Mouse (Mus musculus) CH12.LX (cell line): ENCODE results near the gene C1ql1. TPM values are rescaled to one million over a fixed set of nuclear protein-coding genes. Genes with fewer than 3 reads are reported as not detected.

Experiments used
- DNase-seq: peaks from one replicate; pipeline ENCODE4 v3.0.0-alpha.2; 2013; ENCODE audit errors: extremely low read depth
- H3K27ac ChIP-seq: 2 replicates; pipeline ENCODE4 v1.5.1; 2012; ENCODE audit warnings: low read depth, mild to moderate bottlenecking, control low read depth, moderate library complexity; ENCODE audit not compliant: insufficient read depth
- H3K27me3 ChIP-seq: replicated peaks from 2 replicates; pipeline ENCODE3; 2012; ENCODE audit warnings: inconsistent platforms
- H3K36me3 ChIP-seq, 2 experiments: replicated peaks in 1 of 2; 2 replicates each; pipeline versions ENCODE3 to v1.6.1; 2012; ENCODE audit warnings: inconsistent platforms in 1 of 2, low read length in 1 of 2, mild to moderate bottlenecking in 1 of 2, mixed read lengths in 1 of 2, moderate library complexity in 1 of 2; ENCODE audit not compliant: control insufficient read depth in 1 of 2, insufficient read depth in 1 of 2
- H3K4me1 ChIP-seq, 2 experiments: 2 replicates each; pipeline ENCODE4 v1.6.1; 2012; ENCODE audit warnings: inconsistent platforms in 1 of 2, moderate library complexity in 1 of 2; ENCODE audit not compliant: insufficient read depth in 2 of 2, control insufficient read depth in 1 of 2
- H3K4me2 ChIP-seq: 2 replicates; pipeline ENCODE4 v1.6.1; 2012; ENCODE audit warnings: low read depth, mild to moderate bottlenecking, control low read depth; ENCODE audit not compliant: poor library complexity, insufficient read depth, severe bottlenecking
- H3K4me3 ChIP-seq, 3 experiments: fragments of 150-350 bp in 1 of 3; sonication (generic) in 1 of 3; replicated peaks in 1 of 3; 2 replicates each; pipeline versions ENCODE3 to v1.5.1; 2011 to 2012; ENCODE audit warnings: low read depth in 2 of 3, low read length in 2 of 3, mild to moderate bottlenecking in 2 of 3, moderate library complexity in 2 of 3, control low read depth in 1 of 3, improper control_type of control experiment in 1 of 3, inconsistent platforms in 1 of 3, mixed read lengths in 1 of 3; ENCODE audit not compliant: poor library complexity in 1 of 3
- H3K79me2 ChIP-seq: replicated peaks from 2 replicates; pipeline ENCODE4 v1.6.1; 2012; ENCODE audit warnings: mild to moderate bottlenecking, moderate library complexity; ENCODE audit not compliant: control insufficient read depth, poor library complexity, insufficient read depth, severe bottlenecking; ENCODE audit errors: extremely low read depth
- H3K9ac ChIP-seq: 2 replicates; pipeline ENCODE4 v1.6.1; 2012; ENCODE audit warnings: low read depth, mild to moderate bottlenecking, control low read depth, moderate library complexity; ENCODE audit not compliant: insufficient read depth
- H3K9me3 ChIP-seq: replicated peaks from 2 replicates; pipeline ENCODE3; 2012; ENCODE audit warnings: low read length, inconsistent platforms, mixed read lengths
- CHD2 ChIP-seq: IDR thresholded peaks from 2 replicates; pipeline ENCODE4 v1.6.1; 2011; ENCODE audit warnings: low read length, improper control_type of control experiment
- E2F4 ChIP-seq: IDR thresholded peaks from 2 replicates; pipeline ENCODE4 v1.6.1; 2011; ENCODE audit warnings: low read depth, low read length, improper control_type of control experiment; ENCODE audit not compliant: insufficient replicate concordance
- EP300 ChIP-seq: IDR thresholded peaks from 2 replicates; pipeline ENCODE4 v1.6.1; 2011; ENCODE audit warnings: low read length, improper control_type of control experiment
- JUN ChIP-seq: IDR thresholded peaks from 2 replicates; pipeline ENCODE4 v1.6.1; 2011; ENCODE audit warnings: low read depth, mild to moderate bottlenecking, low read length, improper control_type of control experiment, moderate library complexity; ENCODE audit not compliant: insufficient read depth
- JUND ChIP-seq: conservative IDR thresholded peaks from 2 replicates; pipeline ENCODE4 v1.6.1; 2011; ENCODE audit warnings: low read depth, low read length, improper control_type of control experiment
- KAT2A ChIP-seq: IDR thresholded peaks from 2 replicates; pipeline ENCODE4 v1.6.1; 2012; ENCODE audit warnings: low read length, improper control_type of control experiment, inconsistent platforms; ENCODE audit not compliant: insufficient replicate concordance
- MAFK ChIP-seq: IDR thresholded peaks from 2 replicates; pipeline ENCODE4 v1.6.1; 2011; ENCODE audit warnings: low read length, improper control_type of control experiment; ENCODE audit not compliant: insufficient replicate concordance
- MEF2A ChIP-seq: IDR thresholded peaks from 2 replicates; pipeline ENCODE4 v1.6.1; 2014; ENCODE audit warnings: low read depth, mild to moderate bottlenecking, inconsistent platforms, low read length, improper control_type of control experiment, borderline replicate concordance
- MYC ChIP-seq: IDR thresholded peaks from 2 replicates; pipeline ENCODE4 v1.6.1; 2011; ENCODE audit warnings: low read depth, mild to moderate bottlenecking, improper control_type of control experiment, low read length
- NELFE ChIP-seq: IDR thresholded peaks from 2 replicates; pipeline ENCODE4 v1.6.1; 2011; ENCODE audit warnings: low read depth, low read length, improper control_type of control experiment
- NRF1 ChIP-seq: IDR thresholded peaks from 2 replicates; pipeline ENCODE4 v1.6.1; 2014; ENCODE audit warnings: low read depth, mild to moderate bottlenecking, inconsistent platforms, low read length, improper control_type of control experiment, moderate library complexity
- POLR2A ChIP-seq: IDR thresholded peaks from 2 replicates; pipeline ENCODE4 v1.6.1; 2011; ENCODE audit warnings: low read depth, mild to moderate bottlenecking, improper control_type of control experiment, low read length
- RAD21 ChIP-seq: IDR thresholded peaks from 2 replicates; pipeline ENCODE4 v1.6.1; 2011; ENCODE audit warnings: low read depth, mild to moderate bottlenecking, low read length, improper control_type of control experiment, moderate library complexity
- RCOR1 ChIP-seq: conservative IDR thresholded peaks from 2 replicates; pipeline ENCODE4 v1.6.1; 2012; ENCODE audit warnings: low read depth, mild to moderate bottlenecking, inconsistent platforms, low read length, improper control_type of control experiment
- SIN3A ChIP-seq: IDR thresholded peaks from 2 replicates; pipeline ENCODE4 v1.6.1; 2012; ENCODE audit warnings: low read length, improper control_type of control experiment, inconsistent platforms
- TBP ChIP-seq: conservative IDR thresholded peaks from 2 replicates; pipeline ENCODE4 v1.6.1; 2011; ENCODE audit warnings: low read depth, low read length, improper control_type of control experiment
- TCF12 ChIP-seq: IDR thresholded peaks from 2 replicates; pipeline ENCODE4 v1.6.1; 2014; ENCODE audit warnings: low read depth, mild to moderate bottlenecking, inconsistent platforms, low read length, improper control_type of control experiment
- UBTF ChIP-seq: IDR thresholded peaks from 2 replicates; pipeline ENCODE4 v1.6.1; 2012; ENCODE audit warnings: low read depth, mild to moderate bottlenecking, inconsistent platforms, low read length, improper control_type of control experiment, moderate library complexity
- ZKSCAN1 ChIP-seq: IDR thresholded peaks from 2 replicates; pipeline ENCODE4 v1.6.1; 2012; ENCODE audit warnings: low read depth, inconsistent platforms, low read length, improper control_type of control experiment, borderline replicate concordance
- dilution Hi-C: fragments of 300-500 bp; cut with MboI; formaldehyde crosslinking; loops from 2 replicates; pipeline ENCODE4 v1.14.3; 2020; ENCODE audit warnings: low sequenced_read_pairs; ENCODE audit not compliant: extremely low pct_unique_long_range_greater_than_20kb, extremely low pct_ligation_motif_present
- in situ Hi-C: fragments of 300-500 bp; cut with MboI; formaldehyde crosslinking; loops from 3 replicates; pipeline ENCODE4 v1.14.3; 2019; ENCODE audit warnings: low sequenced_read_pairs, low pct_ligation_motif_present, low pct_unique_long_range_greater_than_20kb, mixed read lengths
- polyA plus RNA-seq: library from polyadenylated mRNA; unstranded; fragments of >175 nt; gene quantifications from 2 replicates; pipeline ENCODE4 v1.2.1, GENCODE M21; 2012; ENCODE audit warnings: low read depth; ENCODE audit not compliant: insufficient read length
- total RNA-seq, 2 experiments: library from RNA; depleted of rRNA; stranded (reverse); fragments of 300-350 nt in 1 of 2; fragments of >200 nt in 1 of 2; gene quantifications; 2 replicates each; pipeline ENCODE4 v1.2.3; 2012 to 2014

C1ql1 gene
- total and polyA plus RNA-seq, 3 experiments = not detected

- Histone ChIP-seq H3K4me2 (no peak overlapping the region), H3K79me2 (no peaks in the 10 kb centered on the region), H3K27ac (no peak overlapping the region), H3K36me3 (no peaks in the 10 kb centered on the region), H3K4me3 (no peak overlapping the region), H3K27me3 (peaks cover 66% of the 10 kb centered on the region), H3K9ac (no peak overlapping the region), H3K9me3 (peaks cover 5% of the 10 kb centered on the region), H3K4me1 (0 out of 4 replicates have a peak, but pooled peaks cover 2 to 5% of the 10 kb centered on the region in 2 experiments)
- TF ChIP-seq TBP = no peak
- TF ChIP-seq POLR2A = no peak
- TF ChIP-seq UBTF = no peak
- no peak for TF ChIP-seq EP300
- TF ChIP-seq E2F4 = no peak
- no peak for TF ChIP-seq RAD21
- in situ Hi-C loops (no loop called here), dilution Hi-C loops (no loop called here)
- DNase-seq = no peak
Measured at GRCm38 (mm10) chr11:102984615-102985014, 38.1 kb upstream of the C1ql1 start.

- H3K4me3 ChIP-seq = no peak overlapping the region
- no peaks in the 10 kb centered on the region for H3K79me2 ChIP-seq
- dilution Hi-C loops (no loop called here), in situ Hi-C loops (no loop called here)
- H3K36me3 ChIP-seq = no peaks in the 10 kb centered on the region
- TF ChIP-seq TCF12 (no peak), KAT2A (no peak), CHD2 (no peak), RCOR1 (no peak), NELFE (no peak), ZKSCAN1 (no peak), POLR2A (no peak), NRF1 (no peak), EP300 (no peak), MYC (no peak), JUN (no peak), JUND (no peak), MAFK (no peak), MEF2A (no peak), SIN3A (no peak)
- no peak for DNase-seq
- peaks cover 5% of the 10 kb centered on the region for H3K9me3 ChIP-seq
- no peak overlapping the region for H3K9ac ChIP-seq
- H3K27me3 ChIP-seq = peaks cover 69% of the 10 kb centered on the region
- 0 out of 4 replicates have a peak, but pooled peaks cover 2 to 5% of the 10 kb centered on the region in 2 experiments for H3K4me1 ChIP-seq
- H3K4me2 ChIP-seq = no peak overlapping the region
- H3K27ac ChIP-seq = no peak overlapping the region
Measured at GRCm38 (mm10) chr11:102984086-102984485, 37.6 kb upstream of the C1ql1 start.
